Mouse (Mus musculus) G1E (cell line): ENCODE data around the gene Gng3.

Experiments used
- CTCF ChIP-seq: IDR thresholded peaks from 2 replicates; pipeline ENCODE4 v1.5.1; 2012; ENCODE audit warnings: low read depth, low read length, inconsistent platforms, mixed read lengths
- GATA1 ChIP-seq: IDR thresholded peaks from 2 replicates; pipeline ENCODE4 v1.6.1; 2012; ENCODE audit warnings: borderline replicate concordance, low read length, inconsistent platforms, mixed read lengths
- GATA2 ChIP-seq: IDR thresholded peaks from 2 replicates; pipeline ENCODE4 v1.6.1; 2012; ENCODE audit warnings: low read depth, low read length, inconsistent platforms, borderline replicate concordance
- POLR2AphosphoS5 ChIP-seq: IDR thresholded peaks from 2 replicates; pipeline ENCODE4 v1.6.1; 2012; ENCODE audit warnings: low read depth, low read length, inconsistent platforms; ENCODE audit not compliant: insufficient replicate concordance
- TAL1 ChIP-seq: conservative IDR thresholded peaks from 2 replicates; pipeline ENCODE4 v1.6.1; 2012; ENCODE audit warnings: low read depth, low read length, inconsistent platforms, mixed read lengths

DNA sequence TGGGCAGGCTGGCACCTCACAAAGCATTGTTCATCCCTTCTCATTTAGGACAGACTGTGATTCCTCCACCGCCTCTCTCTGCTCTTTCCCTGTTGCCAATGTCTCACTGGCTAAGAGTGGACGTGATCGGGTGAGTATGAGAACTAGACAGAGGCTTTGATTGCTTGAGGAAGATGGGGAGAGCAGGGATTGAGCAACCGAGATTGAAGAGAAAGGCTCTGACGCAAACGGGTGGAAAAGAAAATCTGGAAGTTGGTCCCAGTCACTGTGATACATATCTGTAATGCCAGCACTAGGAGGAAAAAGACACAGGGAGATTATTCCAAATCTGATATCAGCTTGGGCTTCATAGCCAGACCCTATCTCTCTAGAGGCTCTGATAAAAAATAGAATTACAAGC lies 4.0 kb upstream of the Gng3 start:
- no peak for TF ChIP-seq CTCF
- no peak for TF ChIP-seq POLR2AphosphoS5
- TF ChIP-seq GATA1 = no peak
- no peak for TF ChIP-seq TAL1
- TF ChIP-seq GATA2 = no peak
